Mouse (Mus musculus): Measurements from ENCODE around the gene Fgd6. TPM values are rescaled to one million over a fixed set of nuclear protein-coding genes. Genes with fewer than 3 reads are reported as not detected.

Gene Fgd6
- polyA plus RNA-seq, 1 experiment from 2014 or later = 1.3 TPM

DNA sequence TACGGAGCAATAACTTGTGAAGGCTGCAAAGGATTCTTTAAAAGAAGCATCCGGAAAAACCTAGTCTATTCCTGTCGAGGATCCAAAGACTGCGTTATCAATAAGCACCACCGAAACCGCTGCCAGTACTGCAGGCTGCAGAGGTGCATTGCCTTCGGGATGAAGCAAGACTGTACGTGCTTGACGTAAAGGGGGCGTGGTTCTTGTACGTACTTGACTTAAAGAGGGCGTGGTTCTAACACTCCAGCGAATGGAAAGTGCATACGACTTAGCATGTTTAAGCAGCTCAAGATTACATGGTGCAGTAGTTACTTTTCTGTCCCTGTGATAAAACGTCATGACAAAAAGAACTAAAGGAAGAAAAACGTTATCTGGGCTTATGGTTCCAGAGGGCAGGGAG, 129.6 kb downstream of the Fgd6 start:
- no peaks in the 10 kb centered on the region for H3K4me1 ChIP-seq (ENCODE audit: control insufficient read depth, insufficient read depth, low read length)
- no peak for DNase-seq (ENCODE audit: low spot score)
- peaks cover 61% of the 10 kb centered on the region for H3K36me3 ChIP-seq (ENCODE audit: control insufficient read depth, insufficient read depth, low read length)
- no peak overlapping the region for H3K27ac ChIP-seq (ENCODE audit: low read depth, low read length)
- no peaks in the 10 kb centered on the region for H3K9me3 ChIP-seq (replicated peaks; ENCODE audit: control insufficient read depth, low read length)
- no peak overlapping the region for H3K4me3 ChIP-seq (ENCODE audit: low read depth, low read length)
- H3K4me2 ChIP-seq (ENCODE audit: low read length) = no peak overlapping the region
- H3K27me3 ChIP-seq (replicated peaks; ENCODE audit: control insufficient read depth, insufficient read depth, low read length) = no peaks in the 10 kb centered on the region
- no peak for ATAC-seq
- 90% methylated on average over 16 of the region's 16 CpGs for WGBS
- H3K9ac ChIP-seq (ENCODE audit: low read length) = no peak overlapping the region

DNA sequence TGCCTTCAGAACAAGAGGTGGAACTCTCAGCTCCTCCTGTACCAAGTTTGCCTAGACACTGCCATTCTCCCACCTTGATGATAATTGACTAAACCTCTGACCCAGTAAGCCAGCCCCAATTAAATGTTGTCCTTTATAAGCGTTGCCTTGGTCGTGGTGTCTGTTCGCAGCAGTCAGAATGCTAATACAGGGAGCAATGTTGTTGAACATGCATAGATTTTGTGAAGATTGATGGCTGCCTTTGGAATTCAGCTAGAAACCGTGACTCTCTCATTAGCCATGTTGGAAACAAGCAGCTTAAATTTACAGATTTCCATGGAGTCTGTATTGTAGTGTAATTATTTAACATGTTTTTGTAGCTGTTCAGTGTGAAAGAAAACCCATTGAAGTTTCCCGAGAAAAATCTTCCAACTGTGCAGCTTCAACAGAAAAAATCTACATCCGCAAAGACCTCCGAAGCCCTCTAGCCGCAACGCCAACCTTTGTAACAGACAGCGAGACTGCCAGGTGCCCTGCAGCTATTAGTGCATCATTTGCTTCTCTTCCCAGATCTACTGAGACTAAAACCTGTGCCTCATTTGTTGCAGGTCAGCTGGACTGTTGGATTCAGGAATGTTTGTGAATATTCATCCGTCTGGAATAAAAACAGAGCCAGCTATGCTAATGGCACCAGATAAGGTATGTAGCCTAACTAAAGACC, 131.4 kb downstream of the Fgd6 start:
- Histone ChIP-seq H3K4me1 (ENCODE audit: control insufficient read depth, insufficient read depth, low read length) (0 out of 2 replicates have a peak, but pooled peaks cover under 1% of the 10 kb centered on the region), H3K27ac (ENCODE audit: low read depth, low read length) (no peak overlapping the region), H3K4me2 (ENCODE audit: low read length) (no peak overlapping the region), H3K36me3 (ENCODE audit: control insufficient read depth, insufficient read depth, low read length) (peaks cover 64% of the 10 kb centered on the region), H3K4me3 (ENCODE audit: low read depth, low read length) (no peak overlapping the region), H3K27me3 (replicated peaks; ENCODE audit: control insufficient read depth, insufficient read depth, low read length) (no peaks in the 10 kb centered on the region), H3K9me3 (replicated peaks; ENCODE audit: control insufficient read depth, low read length) (no peaks in the 10 kb centered on the region), H3K9ac (ENCODE audit: low read length) (no peak overlapping the region)
- no peak for DNase-seq (ENCODE audit: low spot score)
- ATAC-seq = no peak
- 51% methylated on average over 11 of the region's 11 CpGs for WGBS

DNA sequence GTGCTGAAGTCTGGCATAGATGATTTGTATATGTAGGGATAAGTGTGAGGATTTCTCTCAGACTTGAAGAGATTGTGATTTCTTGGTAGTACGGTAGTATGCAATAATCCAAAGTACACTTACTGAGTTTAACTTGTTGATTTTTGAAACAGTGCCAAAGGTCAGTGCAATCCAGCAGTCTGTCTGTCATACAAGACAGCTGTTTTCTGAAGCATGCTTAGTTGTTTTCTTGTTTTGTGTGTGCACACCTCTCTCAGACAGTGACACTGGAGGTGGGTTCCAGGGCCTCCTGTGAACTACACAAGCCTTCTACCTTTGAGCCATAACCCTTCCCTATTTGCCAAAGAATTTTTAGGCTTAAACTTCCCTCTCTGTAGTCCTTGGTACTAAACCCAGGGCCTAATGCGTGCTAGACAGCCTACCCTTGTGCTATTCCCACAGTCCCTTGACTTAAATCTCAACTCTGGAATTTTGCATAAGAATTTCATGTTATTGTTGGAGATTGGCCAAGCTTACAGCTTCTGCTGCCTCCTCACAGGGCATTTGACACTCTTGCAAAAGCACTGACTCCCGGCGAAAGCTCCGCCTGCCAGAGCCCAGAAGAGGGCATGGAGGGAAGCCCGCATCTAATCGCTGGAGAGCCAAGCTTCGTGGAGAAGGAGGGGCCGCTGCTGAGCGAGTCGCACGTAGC, 135.8 kb downstream of the Fgd6 start:
- Histone ChIP-seq H3K27me3 (replicated peaks; ENCODE audit: control insufficient read depth, insufficient read depth, low read length) (no peaks in the 10 kb centered on the region), H3K4me1 (ENCODE audit: control insufficient read depth, insufficient read depth, low read length) (peaks cover 9% of the 10 kb centered on the region; the same call in 1 of the 2 replicates), H3K27ac (ENCODE audit: low read depth, low read length) (no peak overlapping the region), H3K36me3 (ENCODE audit: control insufficient read depth, insufficient read depth, low read length) (peaks cover 69% of the 10 kb centered on the region), H3K4me3 (ENCODE audit: low read depth, low read length) (no peak overlapping the region), H3K9ac (ENCODE audit: low read length) (no peak overlapping the region), H3K9me3 (replicated peaks; ENCODE audit: control insufficient read depth, low read length) (no peaks in the 10 kb centered on the region), H3K4me2 (ENCODE audit: low read length) (peak overlapping the region; percentile 12; the same call in 1 of the 2 replicates)
- DNase-seq (ENCODE audit: low spot score) (peak; percentile 31), ATAC-seq (no peak)
- 44% methylated on average over 12 of the region's 12 CpGs for WGBS

DNA sequence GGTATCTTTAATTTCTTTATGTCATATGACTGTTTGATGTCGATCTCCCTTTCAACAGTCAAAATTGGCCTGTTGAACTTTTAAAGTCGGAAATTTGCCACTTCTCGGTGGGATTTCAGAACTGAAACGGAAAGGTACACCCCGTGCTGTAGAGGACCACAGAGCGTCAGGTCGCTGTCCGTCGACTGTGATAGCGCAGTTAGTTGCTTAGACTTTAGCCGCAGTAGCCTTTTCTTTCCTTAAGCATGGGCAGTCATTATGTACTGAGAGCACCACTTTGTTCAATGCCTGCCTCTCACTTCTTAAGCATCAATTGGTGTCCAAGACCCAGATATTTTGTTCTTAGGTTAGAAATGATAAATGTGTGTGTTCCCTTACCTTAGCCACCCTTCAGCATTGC, 136.3 kb downstream of the Fgd6 start:
- Histone ChIP-seq H3K27ac (ENCODE audit: low read depth, low read length) (no peak overlapping the region), H3K4me3 (ENCODE audit: low read depth, low read length) (no peak overlapping the region), H3K27me3 (replicated peaks; ENCODE audit: control insufficient read depth, insufficient read depth, low read length) (no peaks in the 10 kb centered on the region), H3K9ac (ENCODE audit: low read length) (no peak overlapping the region), H3K4me1 (ENCODE audit: control insufficient read depth, insufficient read depth, low read length) (peaks cover 9% of the 10 kb centered on the region; the same call in 1 of the 2 replicates), H3K9me3 (replicated peaks; ENCODE audit: control insufficient read depth, low read length) (no peaks in the 10 kb centered on the region), H3K36me3 (ENCODE audit: control insufficient read depth, insufficient read depth, low read length) (peaks cover 65% of the 10 kb centered on the region), H3K4me2 (ENCODE audit: low read length) (peak overlapping the region; percentile 12; the same call in 1 of the 2 replicates)
- ATAC-seq (no peak), DNase-seq (ENCODE audit: low spot score) (no peak)
- 39% methylated on average over 11 of the region's 11 CpGs for WGBS

DNA sequence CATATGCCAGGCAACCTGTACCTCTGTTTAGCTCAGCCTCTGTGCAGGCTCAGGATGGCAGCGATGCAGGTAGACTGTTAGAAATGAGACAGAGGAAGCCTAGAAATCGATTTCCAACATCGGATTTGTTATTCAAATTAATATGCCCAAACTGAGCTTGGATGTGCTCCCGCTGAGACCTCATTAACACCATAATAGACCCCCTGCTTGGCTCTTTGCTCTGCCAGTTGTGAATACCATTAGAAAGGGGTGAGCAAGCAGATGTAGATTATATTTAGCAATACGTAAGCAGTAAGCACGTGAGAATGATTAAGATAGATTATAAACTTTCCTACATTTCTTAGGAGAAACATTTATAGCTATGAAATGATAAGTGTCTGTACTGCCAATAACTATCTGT, 136.9 kb downstream of the Fgd6 start:
- Histone ChIP-seq H3K36me3 (ENCODE audit: control insufficient read depth, insufficient read depth, low read length) (peaks cover 60% of the 10 kb centered on the region), H3K9ac (ENCODE audit: low read length) (no peak overlapping the region), H3K9me3 (replicated peaks; ENCODE audit: control insufficient read depth, low read length) (no peaks in the 10 kb centered on the region), H3K4me2 (ENCODE audit: low read length) (0 out of 2 replicates have a peak overlapping the region, but pooled peaks have one; percentile 16), H3K4me1 (ENCODE audit: control insufficient read depth, insufficient read depth, low read length) (peaks cover 9% of the 10 kb centered on the region; the same call in 1 of the 2 replicates), H3K4me3 (ENCODE audit: low read depth, low read length) (no peak overlapping the region), H3K27me3 (replicated peaks; ENCODE audit: control insufficient read depth, insufficient read depth, low read length) (no peaks in the 10 kb centered on the region), H3K27ac (ENCODE audit: low read depth, low read length) (no peak overlapping the region)
- ATAC-seq (no peak), DNase-seq (ENCODE audit: low spot score) (peak; percentile 59)
- 9% methylated on average over 6 of the region's 6 CpGs for WGBS

DNA sequence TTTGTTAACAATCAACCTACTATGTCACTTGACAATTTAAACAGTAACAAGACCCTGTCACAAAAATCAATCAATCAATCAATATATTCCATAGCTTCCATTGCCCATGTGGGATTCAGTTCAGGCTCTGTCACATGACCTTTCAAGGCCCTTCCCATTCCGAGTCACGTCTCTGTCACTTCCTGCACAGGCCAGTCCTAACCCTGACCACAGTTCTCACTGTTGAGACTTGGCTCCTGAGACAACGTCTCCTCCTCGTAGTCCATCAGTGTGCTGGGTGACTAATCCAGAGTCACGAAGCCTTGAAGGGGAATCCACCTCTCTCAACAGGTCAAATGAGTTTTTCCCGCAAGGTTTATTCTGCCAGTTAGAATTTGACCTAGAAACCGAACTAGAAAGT, 138.9 kb downstream of the Fgd6 start:
- DNase-seq (ENCODE audit: low spot score) = no peak
- Histone ChIP-seq H3K27me3 (replicated peaks; ENCODE audit: control insufficient read depth, insufficient read depth, low read length) (no peaks in the 10 kb centered on the region), H3K27ac (ENCODE audit: low read depth, low read length) (no peak overlapping the region), H3K36me3 (ENCODE audit: control insufficient read depth, insufficient read depth, low read length) (peaks cover 45% of the 10 kb centered on the region), H3K9me3 (replicated peaks; ENCODE audit: control insufficient read depth, low read length) (no peaks in the 10 kb centered on the region), H3K4me3 (ENCODE audit: low read depth, low read length) (no peak overlapping the region), H3K4me2 (ENCODE audit: low read length) (no peak overlapping the region), H3K9ac (ENCODE audit: low read length) (no peak overlapping the region), H3K4me1 (ENCODE audit: control insufficient read depth, insufficient read depth, low read length) (peaks cover 9% of the 10 kb centered on the region; the same call in 1 of the 2 replicates)
- ATAC-seq = no peak
- 93% methylated on average over 7 of the region's 7 CpGs for WGBS

DNA sequence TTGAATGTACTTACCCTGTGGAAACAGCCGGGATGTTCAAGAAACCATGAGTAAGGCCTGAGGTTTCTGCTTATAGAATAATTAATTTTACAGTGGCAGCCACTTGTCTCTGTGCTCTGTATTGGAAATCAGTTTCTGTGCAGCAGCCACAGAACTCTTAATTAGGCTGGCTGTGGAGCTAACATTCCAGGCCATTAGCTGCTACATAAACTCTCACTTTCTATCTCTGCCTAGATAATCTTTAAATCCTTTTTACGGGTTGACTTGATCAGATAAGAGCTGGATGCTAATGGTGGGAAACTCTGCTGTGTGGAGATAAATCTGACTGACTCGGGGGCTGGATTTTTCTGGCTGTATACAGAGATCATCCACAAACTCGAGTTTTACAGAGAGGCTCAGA, 147.4 kb downstream of the Fgd6 start:
- no peaks in the 10 kb centered on the region for H3K9me3 ChIP-seq (replicated peaks; ENCODE audit: control insufficient read depth, low read length)
- H3K27me3 ChIP-seq (replicated peaks; ENCODE audit: control insufficient read depth, insufficient read depth, low read length) = no peaks in the 10 kb centered on the region
- DNase-seq (ENCODE audit: low spot score) (no peak), ATAC-seq (no peak)
- WGBS = 36% methylated on average over 4 of the region's 4 CpGs
- no peaks in the 10 kb centered on the region for H3K4me1 ChIP-seq (ENCODE audit: control insufficient read depth, insufficient read depth, low read length)
- peaks cover 34% of the 10 kb centered on the region for H3K36me3 ChIP-seq (ENCODE audit: control insufficient read depth, insufficient read depth, low read length)
- H3K4me2 ChIP-seq (ENCODE audit: low read length) = no peak overlapping the region
- H3K4me3 ChIP-seq (ENCODE audit: low read depth, low read length) = no peak overlapping the region
- H3K9ac ChIP-seq (ENCODE audit: low read length) = no peak overlapping the region
- no peak overlapping the region for H3K27ac ChIP-seq (ENCODE audit: low read depth, low read length)

Measured in forebrain, embryonic 14.5 days (tissue).